Mouse (Mus musculus) 3134 (cell line): ENCODE data around the gene Golm1.

ENCODE experiments used
- DNase-seq: peaks from one replicate; pipeline ENCODE4 v3.0.0-alpha.2; 2011; ENCODE audit warnings: low spot score; ENCODE audit not compliant: insufficient read length; ENCODE audit errors: extremely low read depth

The Golm1 gene

DNA sequence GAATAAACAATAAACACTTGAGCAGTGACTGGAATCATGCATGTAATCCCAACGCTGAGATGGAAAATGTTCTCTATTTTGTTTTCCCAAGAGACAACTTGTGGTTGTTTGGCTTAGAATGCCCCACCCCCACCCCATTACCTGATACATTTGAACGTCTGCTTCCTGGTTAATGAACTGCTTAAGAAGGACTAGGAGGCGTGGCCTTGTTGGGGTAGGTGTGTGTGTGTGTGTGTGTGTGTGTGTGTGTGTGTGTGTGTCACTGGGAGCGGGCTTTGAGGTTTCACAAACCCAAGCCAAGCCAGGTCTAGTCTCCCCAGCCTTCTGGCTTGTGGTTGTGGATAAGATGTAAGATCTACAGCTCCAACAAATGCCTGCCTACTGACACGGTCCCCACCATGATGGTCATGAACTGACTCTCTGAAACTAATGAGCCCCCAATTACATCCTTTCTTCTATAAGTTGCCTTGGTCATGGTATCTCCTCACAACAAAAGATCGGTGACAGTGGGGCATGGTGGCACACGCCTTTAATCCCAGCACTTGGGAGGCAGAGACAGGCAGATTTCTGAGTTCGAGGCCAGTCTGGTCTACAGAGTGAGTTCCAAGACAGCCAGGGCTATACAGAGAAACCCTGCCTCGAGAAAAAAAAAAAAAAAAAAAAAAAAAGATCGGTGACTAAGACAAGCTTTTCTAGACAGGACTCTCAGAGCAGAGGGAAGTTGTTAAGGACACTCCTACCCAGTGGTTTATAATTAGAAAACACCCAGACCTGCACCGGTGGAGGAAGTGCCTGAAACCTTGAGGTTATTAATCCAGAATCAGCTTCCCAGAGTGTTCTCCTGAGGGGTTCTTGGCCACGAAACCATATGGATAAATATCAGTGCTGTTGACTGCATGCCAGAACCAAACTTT lies 962 bp upstream of the Golm1 start:
- no peak for DNase-seq

DNA sequence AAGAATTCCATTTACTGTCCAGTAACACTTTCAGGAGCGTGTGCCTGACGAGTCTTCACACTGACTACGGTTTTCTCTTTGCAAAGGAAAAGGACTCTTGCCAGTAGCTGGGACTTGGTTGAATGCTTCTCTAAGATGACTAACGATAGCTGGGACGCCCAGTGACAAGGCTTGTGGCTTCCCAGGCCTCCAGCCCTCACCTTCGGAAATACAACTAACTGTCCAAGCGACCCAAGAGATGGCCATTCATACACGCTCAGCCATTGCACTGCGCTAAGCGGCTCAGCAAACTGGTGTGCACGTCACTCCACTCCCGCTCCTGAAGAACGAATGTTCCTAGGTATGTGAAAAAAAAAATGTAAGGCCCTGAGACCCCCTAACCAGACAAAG lies 855 bp downstream of the Golm1 start:
- peak; percentile 46 for DNase-seq

DNA sequence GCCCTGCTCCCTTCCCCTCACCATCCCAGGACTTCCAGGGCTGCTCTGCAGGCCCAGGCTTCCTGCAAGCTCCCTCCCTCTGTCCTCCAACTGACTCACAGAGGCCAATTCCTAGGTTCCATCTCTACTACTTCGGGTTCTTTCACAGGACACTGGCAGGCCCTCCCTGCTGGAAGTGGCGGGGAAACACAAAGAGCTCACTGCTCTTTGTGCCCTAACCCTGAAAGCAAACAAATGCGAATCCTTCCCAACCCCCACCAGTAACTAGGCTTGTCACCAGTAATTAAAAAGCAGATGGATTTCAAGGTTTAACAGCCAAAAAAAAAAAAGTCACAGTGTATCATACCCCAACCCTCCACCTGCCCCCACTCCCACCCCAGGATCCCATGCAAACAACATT lies 1.4 kb downstream of the Golm1 start:
- DNase-seq = peak; percentile 15

DNA sequence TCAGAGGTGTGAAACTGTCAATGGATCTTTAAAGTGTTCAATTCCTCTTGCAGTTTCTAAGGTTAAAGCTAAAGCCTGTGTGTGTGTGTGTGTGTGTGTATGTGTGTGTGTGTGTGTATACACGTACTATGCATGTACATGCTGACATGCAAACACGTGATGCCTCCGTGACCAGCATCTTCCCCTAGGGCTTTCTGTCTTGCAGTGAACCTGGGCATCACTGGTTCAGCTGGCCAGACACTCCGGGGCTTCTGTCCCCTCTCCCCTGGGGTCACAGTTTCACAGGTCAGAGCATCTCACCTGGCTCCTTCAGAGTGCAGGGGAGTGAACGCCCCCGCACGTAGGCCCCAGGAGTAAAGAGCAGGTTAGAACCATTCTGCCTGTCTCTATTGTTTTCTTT lies 2.0 kb downstream of the Golm1 start:
- no peak for DNase-seq

DNA sequence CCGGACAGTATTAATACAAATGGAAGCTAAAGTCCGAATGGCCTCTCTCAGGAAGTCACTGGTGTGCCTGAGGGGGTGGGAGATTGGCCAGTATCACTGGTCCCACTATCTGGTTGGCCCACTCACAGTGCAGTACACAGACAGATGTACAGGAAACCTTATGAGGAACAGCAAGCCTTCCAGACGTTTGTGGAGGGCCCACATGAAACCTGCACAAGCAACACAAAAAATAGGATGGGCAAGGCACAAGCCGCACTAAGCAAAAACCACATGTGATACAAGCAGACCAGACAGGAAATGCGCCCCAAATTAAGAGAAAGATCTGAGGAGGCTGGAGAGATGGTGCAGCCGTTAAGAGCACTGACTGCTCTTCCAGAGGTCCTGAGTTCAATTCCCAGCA lies 3.4 kb downstream of the Golm1 start:
- no peak for DNase-seq

DNA sequence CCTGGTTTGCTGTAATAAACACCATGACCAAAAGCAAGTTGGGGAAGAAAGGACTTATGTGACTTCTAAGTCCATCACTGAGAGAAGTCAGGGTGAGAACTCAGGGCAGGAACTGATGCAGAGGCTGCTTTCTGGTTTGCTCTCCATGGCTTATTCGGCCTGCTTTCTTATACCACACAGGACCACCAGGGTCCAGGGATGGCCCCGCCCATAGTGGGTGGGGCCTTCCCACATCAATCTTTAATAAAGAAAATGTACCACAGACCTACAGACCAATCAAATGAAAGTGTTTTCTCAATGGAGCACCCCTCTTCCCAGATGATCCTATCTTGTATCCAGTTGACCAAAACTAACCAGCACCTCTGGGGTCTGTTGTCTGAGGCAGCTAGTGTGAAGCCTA lies 4.1 kb downstream of the Golm1 start:
- no peak for DNase-seq

DNA sequence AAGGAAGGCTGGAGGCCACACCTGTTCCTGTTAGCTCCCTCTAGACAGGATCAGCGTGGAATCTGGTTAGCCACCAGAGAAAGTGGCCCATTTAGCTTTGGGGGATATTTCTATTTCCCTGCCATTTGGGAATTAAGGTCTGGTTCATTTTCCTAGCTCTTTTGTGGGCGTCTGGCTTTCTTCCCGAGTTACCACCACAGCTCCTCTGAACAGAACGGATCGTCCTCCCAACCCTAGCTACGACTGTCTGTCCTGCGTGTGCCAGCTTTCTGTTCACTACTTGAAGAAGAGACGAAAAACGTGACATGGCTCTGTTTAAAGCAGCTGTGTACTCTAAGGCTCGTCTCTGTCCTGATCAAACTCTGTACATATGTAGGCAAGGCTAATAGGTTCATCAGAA lies 5.7 kb downstream of the Golm1 start:
- DNase-seq = no peak

DNA sequence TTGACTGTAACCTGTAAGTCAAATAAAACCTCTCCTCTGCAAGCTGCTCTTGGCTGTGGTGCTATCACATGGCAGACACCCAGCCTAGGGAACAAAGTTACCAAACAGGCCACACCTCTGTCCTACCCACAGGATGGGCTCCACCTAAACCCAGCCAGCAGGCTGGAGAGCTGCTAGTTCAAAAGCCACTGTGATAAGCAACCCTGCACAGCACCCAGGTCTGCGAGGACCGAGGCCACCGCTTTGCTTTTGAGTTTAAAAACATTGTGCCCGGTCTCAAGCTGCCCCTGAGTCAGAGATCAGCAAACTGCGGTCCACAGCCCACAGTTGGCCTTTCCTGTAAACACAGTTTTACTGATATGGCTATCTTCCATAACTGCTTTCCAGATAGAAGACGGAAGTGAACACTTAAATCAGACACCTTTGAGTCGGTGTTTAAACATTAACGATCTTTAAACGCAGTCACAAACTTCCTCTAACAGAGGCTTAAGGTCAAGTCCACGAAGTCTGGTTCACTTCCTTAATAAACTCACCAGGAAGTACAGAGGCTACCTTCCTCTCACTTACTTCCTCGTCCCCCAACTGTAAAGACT lies 7.0 kb downstream of the Golm1 start:
- DNase-seq = no peak

DNA sequence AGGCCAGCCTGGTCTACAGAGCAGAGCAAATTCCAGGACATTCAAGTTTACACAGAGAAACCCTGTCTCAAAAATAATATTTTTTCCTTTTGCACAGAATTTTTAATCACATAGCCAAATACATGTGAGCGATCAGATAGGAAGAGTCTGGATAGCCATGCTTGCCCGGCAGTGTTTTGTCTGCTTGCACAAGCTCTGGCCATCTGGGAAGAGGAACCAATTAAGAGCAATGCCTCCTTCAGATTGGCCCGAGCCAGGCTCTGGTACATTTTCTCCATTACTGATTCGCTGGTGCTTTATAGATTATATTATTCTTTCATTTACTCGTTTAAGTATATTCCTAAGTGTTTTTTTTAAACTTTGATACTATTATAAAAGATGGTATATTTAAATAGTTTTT lies 7.8 kb downstream of the Golm1 start:
- DNase-seq = no peak

DNA sequence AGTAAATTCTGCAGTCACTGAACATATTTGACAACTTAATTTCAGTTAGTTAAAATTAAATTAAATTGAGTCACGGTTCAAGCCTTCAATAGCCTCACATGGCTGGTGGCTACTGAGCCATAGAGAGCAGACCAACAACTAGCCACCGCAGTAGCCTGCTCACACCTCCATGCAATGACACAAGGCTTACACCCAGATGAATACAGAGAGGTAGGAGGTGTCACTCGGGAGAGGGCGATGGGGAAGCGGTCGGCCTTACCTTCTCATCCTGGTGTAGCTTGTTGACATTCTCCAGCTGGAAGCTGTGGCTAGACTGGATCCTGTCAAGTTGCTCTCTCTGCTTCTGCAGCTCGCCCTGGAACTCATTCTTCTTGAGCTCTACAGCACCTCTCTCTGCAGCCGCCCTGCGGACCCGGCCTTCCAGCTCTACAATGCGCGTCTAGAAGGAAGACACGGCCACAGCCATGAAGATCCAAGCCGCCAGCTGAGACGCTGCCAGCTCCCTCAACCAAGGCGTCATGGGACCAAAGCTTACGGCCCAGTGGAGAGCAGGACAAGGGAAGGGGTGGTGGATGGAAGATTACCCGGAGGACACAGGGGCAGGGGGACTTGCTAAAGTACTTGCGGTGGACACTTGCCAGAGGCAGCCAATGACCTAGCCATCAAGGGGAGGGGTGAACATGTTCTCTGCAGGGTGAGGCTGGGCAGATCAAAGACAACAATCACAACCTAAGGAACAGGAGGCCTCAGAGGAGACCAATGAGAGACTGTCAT lies 11.5 kb downstream of the Golm1 start:
- DNase-seq = no peak

DNA sequence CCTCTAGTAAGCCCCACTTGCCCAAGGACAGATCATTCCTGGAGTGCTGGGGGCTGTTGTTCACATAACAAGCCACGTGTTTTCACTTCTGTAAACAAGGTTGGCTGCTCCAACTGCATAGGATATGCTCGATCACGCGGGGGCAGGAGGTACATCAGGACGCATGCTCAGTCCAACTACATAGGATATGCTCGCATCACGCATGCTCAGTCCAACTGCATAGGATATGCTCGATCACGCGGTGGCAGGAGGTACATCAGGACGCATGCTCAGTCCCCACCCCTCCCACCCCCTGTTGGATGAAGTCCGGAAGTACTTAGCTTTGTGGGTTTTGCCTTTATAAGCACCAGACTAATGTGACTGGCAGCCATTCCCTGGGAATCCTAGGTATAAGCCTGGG lies 13.6 kb downstream of the Golm1 start:
- DNase-seq = no peak

DNA sequence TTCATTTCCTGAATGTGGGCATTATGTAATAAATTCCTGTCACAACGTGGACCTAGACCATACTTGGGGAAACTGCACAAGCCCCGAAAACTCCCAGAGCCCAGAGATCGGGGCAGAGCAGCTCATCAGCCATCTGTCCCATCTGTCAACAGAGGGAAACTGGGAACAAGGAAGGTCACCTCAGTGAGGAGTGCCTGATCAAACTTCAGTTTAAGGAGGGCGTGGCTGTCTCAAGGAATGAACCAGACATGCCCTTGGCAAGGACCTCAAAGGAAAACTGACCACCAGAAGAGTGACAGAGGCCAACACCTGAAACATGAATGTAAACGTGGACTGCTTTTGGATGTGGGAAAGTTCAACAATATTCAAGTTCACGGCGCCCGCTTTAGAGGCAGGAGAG lies 14.2 kb downstream of the Golm1 start:
- DNase-seq = no peak

DNA sequence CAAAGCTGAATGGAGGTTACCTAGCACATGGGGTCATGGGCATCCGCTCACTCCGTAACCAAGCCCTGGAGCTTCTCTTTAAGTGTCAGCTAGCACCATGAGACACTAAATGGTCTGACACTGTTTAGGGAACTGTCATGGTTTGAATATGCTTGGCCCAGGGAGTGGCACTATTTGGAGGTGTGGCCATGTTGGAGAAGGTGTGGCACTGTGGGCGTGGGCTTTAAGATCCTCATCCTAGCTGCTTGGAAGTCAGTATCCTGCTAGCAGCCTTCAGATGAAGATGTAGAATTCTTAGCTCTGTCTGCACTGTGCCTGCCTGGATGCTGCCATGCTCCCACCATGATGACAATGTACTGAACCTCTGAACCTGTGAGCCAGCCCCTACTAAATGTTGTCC lies 15.2 kb downstream of the Golm1 start:
- DNase-seq = no peak

DNA sequence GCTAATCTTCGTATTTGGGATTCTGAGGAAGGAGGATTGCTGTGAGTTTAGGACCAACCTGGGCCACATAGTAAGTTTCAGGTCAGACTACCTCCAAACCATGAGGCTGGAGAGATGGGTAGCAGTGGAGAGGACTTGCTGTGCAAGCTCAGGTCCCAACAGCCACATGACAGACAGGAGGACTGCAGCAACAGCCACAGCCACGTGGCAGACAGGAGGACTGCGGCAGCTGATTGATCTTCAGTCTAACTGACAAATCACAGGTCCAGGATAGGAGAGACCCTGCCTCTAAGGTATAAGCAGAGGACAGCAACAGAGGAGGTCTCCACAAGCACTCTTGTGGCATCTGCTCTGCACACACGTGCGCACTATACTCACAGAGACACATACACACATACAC lies 17.8 kb downstream of the Golm1 start:
- DNase-seq = no peak

DNA sequence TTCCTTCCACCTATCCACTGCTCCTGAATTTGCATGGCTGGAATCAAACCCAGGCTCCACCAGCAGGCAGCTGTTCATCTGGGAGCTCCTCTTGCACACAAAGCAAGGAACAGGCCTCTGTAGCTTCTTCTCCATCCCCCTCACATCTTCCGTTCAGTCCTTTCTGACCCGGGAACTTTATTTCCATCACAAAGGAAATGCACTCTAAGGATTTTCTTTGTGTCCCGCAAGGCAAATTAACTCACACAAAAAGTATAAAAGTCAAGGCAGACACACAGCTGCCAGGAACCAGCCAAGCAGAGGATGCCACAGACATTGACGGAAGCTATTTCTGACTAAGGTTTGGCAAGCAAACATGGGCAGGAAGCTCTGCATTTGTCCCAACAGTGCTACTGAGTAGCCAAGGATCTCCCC lies 18.6 kb downstream of the Golm1 start:
- DNase-seq = no peak

DNA sequence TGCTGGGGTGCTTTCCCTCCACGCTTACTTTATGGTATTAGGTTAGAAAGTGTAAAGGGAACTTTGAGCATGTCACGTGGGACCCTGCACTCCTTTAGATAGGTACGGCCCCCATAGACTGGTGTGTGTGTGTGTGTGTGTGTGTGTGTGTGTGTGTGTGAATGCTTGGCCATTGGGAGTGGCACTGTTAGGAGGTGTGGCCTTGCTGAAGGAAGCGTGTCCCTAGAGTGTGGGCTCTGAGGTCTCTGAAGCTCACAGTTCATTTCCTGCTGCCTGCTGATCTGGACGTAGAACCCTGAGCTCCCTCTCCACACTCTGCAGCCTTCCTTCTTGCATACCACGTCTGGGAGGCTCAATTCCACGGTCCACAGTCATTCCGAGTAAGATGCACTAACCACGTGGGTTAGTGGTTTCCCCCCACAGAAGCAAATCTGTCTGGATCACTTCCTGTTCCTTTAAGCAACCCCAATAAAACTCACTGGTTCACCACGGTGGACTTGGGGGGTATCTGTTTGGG lies 19.2 kb downstream of the Golm1 start:
- DNase-seq = no peak

DNA sequence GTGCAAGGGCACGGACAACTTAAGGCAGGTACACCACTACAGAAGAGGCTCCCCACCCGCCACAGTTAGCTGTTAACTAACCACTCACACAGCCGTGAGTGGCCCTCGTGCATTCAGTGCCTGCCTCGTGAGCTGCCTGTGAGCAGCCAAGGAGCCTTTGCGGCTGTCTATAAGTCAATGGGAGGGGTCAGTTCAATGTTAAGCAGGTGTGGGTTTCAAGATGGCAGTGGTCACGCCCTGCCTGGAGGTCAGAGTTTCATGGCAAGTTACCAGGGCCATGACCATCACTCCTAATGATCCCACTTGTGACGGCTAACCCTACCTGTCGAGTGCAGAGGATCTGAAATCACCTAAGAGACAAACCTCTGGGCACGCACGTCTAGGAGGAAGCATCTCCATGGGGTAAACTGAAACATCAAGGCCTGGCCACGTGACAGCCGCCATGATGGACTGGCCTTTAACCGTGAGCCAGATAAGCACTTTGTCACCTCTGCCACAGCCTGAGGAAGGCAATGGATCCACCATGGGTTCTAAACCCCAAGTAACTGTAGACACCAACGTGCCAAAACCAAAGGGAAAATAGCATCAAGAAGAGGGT lies 19.8 kb downstream of the Golm1 start:
- DNase-seq = no peak

DNA sequence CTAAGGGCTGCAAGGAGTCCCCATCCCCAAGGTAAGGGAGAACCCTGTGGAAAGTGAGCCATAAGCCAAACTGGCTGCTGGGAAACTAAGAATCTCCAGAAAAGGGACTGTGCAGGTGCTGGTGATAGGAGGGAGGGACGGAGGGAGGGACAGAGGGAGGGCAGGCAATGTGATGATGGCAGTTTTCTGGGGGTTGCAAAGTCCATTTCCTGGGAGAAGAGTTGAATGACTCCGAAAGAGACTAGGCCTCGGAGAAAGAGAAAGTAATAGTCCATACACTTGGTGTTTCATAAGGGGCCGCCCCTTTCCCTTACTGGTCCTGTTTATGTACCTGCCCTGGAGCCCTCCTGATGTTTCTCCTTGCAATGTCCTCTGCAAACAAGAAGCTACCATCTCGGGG lies 21.1 kb downstream of the Golm1 start:
- no peak for DNase-seq

DNA sequence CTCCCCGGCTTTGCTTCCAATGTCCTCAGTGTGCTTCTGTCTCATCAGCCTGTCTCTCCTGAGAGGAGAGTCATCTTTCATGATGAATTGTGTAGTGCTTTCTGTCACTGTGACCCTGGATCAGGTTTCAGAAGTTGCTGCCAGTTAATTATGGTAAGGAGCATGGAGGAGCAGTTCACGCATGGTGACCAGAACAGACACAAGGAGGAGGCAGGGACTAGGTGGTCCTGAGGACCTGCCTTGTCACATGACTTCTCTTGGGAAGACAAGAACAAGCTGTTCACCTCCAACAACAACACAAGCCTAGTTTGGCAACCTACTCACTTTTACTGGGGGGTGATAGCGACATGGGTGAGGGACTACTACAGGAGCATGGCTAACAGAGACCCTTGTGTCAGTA lies 22.5 kb downstream of the Golm1 start:
- no peak for DNase-seq

DNA sequence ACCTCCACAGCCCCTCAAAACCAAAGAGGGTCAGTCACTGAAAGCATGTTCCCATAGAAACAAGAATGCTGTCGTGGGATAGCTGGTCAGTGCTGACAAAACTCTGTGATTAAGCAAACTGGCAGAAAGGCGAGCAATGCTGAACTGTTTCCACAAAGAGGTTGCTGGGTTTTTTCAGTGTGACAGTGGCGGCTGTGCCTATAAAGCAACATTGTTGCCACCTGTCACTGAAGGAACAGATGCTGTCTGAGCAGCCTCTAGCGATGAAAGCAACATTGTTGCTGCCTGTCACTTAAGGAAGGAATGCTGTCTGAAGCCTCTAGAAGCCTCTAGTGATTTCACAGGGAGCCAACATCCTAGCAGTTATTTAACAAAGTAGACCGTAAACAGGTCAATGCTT lies 23.0 kb downstream of the Golm1 start:
- DNase-seq = no peak

DNA sequence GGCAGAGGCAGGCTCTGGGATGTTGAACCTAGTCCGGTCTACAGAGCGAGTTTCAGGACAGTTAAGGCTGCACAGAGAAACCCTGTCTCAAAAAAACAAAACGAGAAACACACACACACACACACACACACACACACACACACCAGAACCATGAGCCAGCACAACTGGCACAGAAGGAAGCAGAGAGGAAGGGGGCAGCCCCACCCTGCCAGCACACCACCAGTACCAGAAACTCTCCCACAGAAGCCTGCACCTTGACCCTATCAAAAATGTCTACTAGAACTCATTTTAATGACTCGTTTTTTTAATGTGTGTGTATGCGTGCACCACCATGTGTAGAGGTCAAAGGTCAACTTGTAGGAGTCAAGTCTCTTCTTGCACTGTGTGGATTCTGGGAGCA lies 25.8 kb downstream of the Golm1 start:
- DNase-seq = no peak
